Mouse (Mus musculus): Measurements from ENCODE around the gene Plscr5.

Gene Plscr5

GRCm38 (mm10) chr9:92192636-92193035, at the start of gene Plscr5:
Plscr5 (plus strand) TSS chr9:92192936.
- 76% methylated on average over 9 of the region's 9 CpGs for WGBS

- WGBS = 22% methylated on average over 7 of the region's 7 CpGs
These were observed 45.0 kb upstream of the Plscr5 start for GRCm38 (mm10) chr9:92147555-92148248.

- 66% methylated on average over 4 of the region's 4 CpGs for WGBS
These were observed 30.5 kb upstream of the Plscr5 start for GRCm38 (mm10) chr9:92162213-92162612.

- 98% methylated on average over 3 of the region's 3 CpGs for WGBS
These were observed 19.3 kb upstream of the Plscr5 start for GRCm38 (mm10) chr9:92173318-92173985.

- 28% methylated on average over 15 of the region's 15 CpGs for WGBS
These were observed 18.3 kb upstream of the Plscr5 start for GRCm38 (mm10) chr9:92174176-92175075.

GRCm38 (mm10) chr9:92178861-92179469, 13.8 kb upstream of the Plscr5 start:
- 55% methylated on average over 2 of the region's 2 CpGs for WGBS

GRCm38 (mm10) chr9:92191295-92191694, 1.4 kb upstream of the Plscr5 start:
- WGBS = 91% methylated on average over 2 of the region's 2 CpGs

GRCm38 (mm10) chr9:92198408-92198807, 5.7 kb downstream of the Plscr5 start:
- WGBS = 43% methylated on average over 3 of the region's 3 CpGs

GRCm38 (mm10) chr9:92199564-92199963, 6.8 kb downstream of the Plscr5 start:
- WGBS = 86% methylated on average over 5 of the region's 5 CpGs

GRCm38 (mm10) chr9:92204397-92204796, 11.7 kb downstream of the Plscr5 start:
- 61% methylated on average over 2 of the region's 2 CpGs for WGBS

- 12% methylated on average over 4 of the region's 4 CpGs for WGBS
These were observed 14.6 kb downstream of the Plscr5 start for GRCm38 (mm10) chr9:92207307-92207706.

- 57% methylated on average over 8 of the region's 8 CpGs for WGBS
These were observed 15.0 kb downstream of the Plscr5 start for GRCm38 (mm10) chr9:92207757-92208156.

GRCm38 (mm10) chr9:92209850-92210249, 17.1 kb downstream of the Plscr5 start:
- whole genome bisulfite sequencing = 73% methylated on average over 3 of the region's 3 CpGs

GRCm38 (mm10) chr9:92210386-92210967, 17.7 kb downstream of the Plscr5 start:
- WGBS = 73% methylated on average over 7 of the region's 7 CpGs

- 46% methylated on average over 3 of the region's 3 CpGs for WGBS
These were observed 18.3 kb downstream of the Plscr5 start for GRCm38 (mm10) chr9:92211048-92211447.

- WGBS = 33% methylated on average over 4 of the region's 4 CpGs
These were observed 24.7 kb downstream of the Plscr5 start for GRCm38 (mm10) chr9:92217484-92217883.

- 70% methylated on average over 2 of the region's 2 CpGs for WGBS
These were observed 25.2 kb downstream of the Plscr5 start for GRCm38 (mm10) chr9:92217896-92218295.

- 29% methylated on average over 3 of the region's 3 CpGs for WGBS
These were observed 27.4 kb downstream of the Plscr5 start for GRCm38 (mm10) chr9:92220151-92220550.

- WGBS = 92% methylated on average over 1 of the region's 1 CpGs
These were observed 32.0 kb downstream of the Plscr5 start for GRCm38 (mm10) chr9:92224598-92225231.

GRCm38 (mm10) chr9:92226127-92226655, 33.5 kb downstream of the Plscr5 start:
- WGBS = 89% methylated on average over 3 of the region's 3 CpGs

GRCm38 (mm10) chr9:92226795-92227194, 34.1 kb downstream of the Plscr5 start:
- 90% methylated on average over 3 of the region's 3 CpGs for WGBS
